Mouse (Mus musculus): ENCODE measurements around the gene Cpvl.

DNA sequence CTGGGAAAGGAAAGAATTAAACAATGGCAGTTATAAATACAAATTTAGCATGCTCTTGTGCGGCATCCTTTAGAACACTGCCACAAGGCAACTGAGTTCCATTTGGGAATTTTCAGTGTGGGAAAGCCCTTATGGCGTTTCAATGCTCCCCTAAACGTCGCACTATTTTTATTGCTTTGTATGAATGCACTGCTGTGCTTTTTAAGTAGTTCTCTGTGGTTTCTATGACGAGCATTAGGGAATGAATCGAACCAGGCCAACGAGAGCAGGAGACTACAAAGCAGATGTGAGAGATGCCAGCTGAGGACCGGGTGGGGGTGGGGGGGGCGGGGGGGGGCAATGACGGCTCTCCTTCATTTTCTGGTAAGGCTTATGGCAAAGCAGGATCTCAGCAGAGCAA is 96.8 kb downstream of the Cpvl start:
- TF ChIP-seq EP300 (IDR thresholded peaks at IDR 0.05; ENCODE audit: low read depth in 1 of 2, low read length in 2 of 2) (no peak), BHLHE40 (IDR thresholded peaks at IDR 0.05; ENCODE audit: borderline replicate concordance, low read depth, low read length) (no peak), SMC3 (IDR thresholded peaks at IDR 0.05; ENCODE audit: low read depth, low read length) (no peak), KAT2A (conservative IDR thresholded peaks at IDR 0.05; ENCODE audit: low read depth, low read length) (no peak), CTCF (IDR thresholded peaks at IDR 0.05 in 2 of 3, conservative IDR thresholded peaks at IDR 0.05 in 1 of 3; ENCODE audit: control insufficient read depth in 1 of 3, insufficient read depth in 1 of 3, low read depth in 2 of 3, low read length in 3 of 3, poor library complexity in 1 of 3, severe bottlenecking in 1 of 3) (no peak), POLR2A (IDR thresholded peaks at IDR 0.05; ENCODE audit: control insufficient read depth in 1 of 2, insufficient read depth in 1 of 2, low read depth in 1 of 2, low read length in 2 of 2, poor library complexity in 1 of 2) (no peak), ZC3H11A (IDR thresholded peaks at IDR 0.05; ENCODE audit: low read depth, low read length) (no peak), GATA1 (IDR thresholded peaks at IDR 0.05; ENCODE audit: low read depth, low read length) (no peak), ETS1 (IDR thresholded peaks at IDR 0.05; ENCODE audit: low read depth, low read length) (no peak), MAX (IDR thresholded peaks at IDR 0.05; ENCODE audit: low read length) (no peak), HCFC1 (IDR thresholded peaks at IDR 0.05; ENCODE audit: low read depth, low read length) (no peak), MAZ (IDR thresholded peaks at IDR 0.05; ENCODE audit: low read depth, low read length) (no peak), JUND (IDR thresholded peaks at IDR 0.05; ENCODE audit: low read depth, low read length) (no peak), NRF1 (IDR thresholded peaks at IDR 0.05; ENCODE audit: insufficient read depth, low read depth, low read length, poor library complexity, severe bottlenecking) (no peak)

All from MEL (cell line).